Mouse (Mus musculus) stomach, postnatal 0 days (tissue): ENCODE data around the gene Camk2n1. TPM values are rescaled to one million over a fixed set of nuclear protein-coding genes. Genes with fewer than 3 reads are reported as not detected.

Source experiments
- ATAC-seq: fragments of 200-750 bp; cut with Nextera tagmentation; 2 replicates; pipeline ENCODE4 v1.8.0; 2017; ENCODE audit not compliant: low FRiP score, low TSS enrichment
- DNase-seq: peaks from one replicate; pipeline ENCODE4 v3.0.0-alpha.2; 2016; ENCODE audit warnings: low spot score
- H3K27ac ChIP-seq: fragments of 300-500 bp; sonication (generic); replicated peaks from 2 replicates; pipeline ENCODE4 v1.5.1; 2014; ENCODE audit warnings: mild to moderate bottlenecking, control low read depth
- H3K27me3 ChIP-seq: fragments of 300-500 bp; sonication (generic); 2 replicates; pipeline ENCODE4 v1.6.1; 2014; ENCODE audit warnings: low read length; ENCODE audit not compliant: control insufficient read depth, insufficient read depth
- H3K36me3 ChIP-seq: fragments of 300-500 bp; sonication (generic); 2 replicates; pipeline ENCODE4 v1.6.1; 2014; ENCODE audit warnings: low read length, mixed read lengths; ENCODE audit not compliant: control insufficient read depth, insufficient read depth
- H3K4me1 ChIP-seq: fragments of 300-500 bp; sonication (generic); replicated peaks from 2 replicates; pipeline ENCODE4 v1.6.1; 2014; ENCODE audit warnings: antibody characterized with exemption; ENCODE audit not compliant: control insufficient read depth, insufficient read depth
- H3K4me2 ChIP-seq: fragments of 300-500 bp; sonication (generic); replicated peaks from 2 replicates; pipeline ENCODE4 v1.6.1; 2014; ENCODE audit warnings: low read depth, mild to moderate bottlenecking, control low read depth, moderate library complexity
- H3K4me3 ChIP-seq: fragments of 300-500 bp; sonication (generic); 2 replicates; pipeline ENCODE4 v1.5.1; 2014; ENCODE audit warnings: low read depth, low read length, control low read depth
- H3K9ac ChIP-seq: fragments of 300-500 bp; sonication (generic); 2 replicates; pipeline ENCODE4 v1.6.1; 2014; ENCODE audit warnings: mild to moderate bottlenecking, low read length, control low read depth, mixed read lengths
- H3K9me3 ChIP-seq: fragments of 300-500 bp; sonication (generic); 2 replicates; pipeline ENCODE4 v1.6.1; 2016; ENCODE audit warnings: low read length; ENCODE audit not compliant: control insufficient read depth
- CTCF ChIP-seq: IDR thresholded peaks from 2 replicates; pipeline ENCODE4 v1.5.1; 2016; ENCODE audit warnings: antibody characterized with exemption, low read depth, mild to moderate bottlenecking, moderate library complexity
- EP300 ChIP-seq: optimal IDR thresholded peaks from 2 replicates; pipeline ENCODE3; 2016; ENCODE audit warnings: antibody characterized with exemption
- WGBS: fragments of 180-500 bp; shearing (Covaris S2); extraction: QIAGEN DNeasy Blood & Tissue Kit; methylation state at CpG from one replicate; pipeline ENCODE4 v1.1.7; 2014; 5-methylcytosine and 5-hydroxymethylcytosine counted together
- polyA plus RNA-seq: library from polyadenylated mRNA; unstranded; fragments of >200 nt; fragmentation: Nextera tagmentation; extraction: Ambion mirVana; gene quantifications from 2 replicates; pipeline ENCODE4 v1.2.1, GENCODE M21; 2015

Camk2n1 gene
- polyA plus RNA-seq, 1 experiment from 2014 or later = 4.5 TPM

DNA sequence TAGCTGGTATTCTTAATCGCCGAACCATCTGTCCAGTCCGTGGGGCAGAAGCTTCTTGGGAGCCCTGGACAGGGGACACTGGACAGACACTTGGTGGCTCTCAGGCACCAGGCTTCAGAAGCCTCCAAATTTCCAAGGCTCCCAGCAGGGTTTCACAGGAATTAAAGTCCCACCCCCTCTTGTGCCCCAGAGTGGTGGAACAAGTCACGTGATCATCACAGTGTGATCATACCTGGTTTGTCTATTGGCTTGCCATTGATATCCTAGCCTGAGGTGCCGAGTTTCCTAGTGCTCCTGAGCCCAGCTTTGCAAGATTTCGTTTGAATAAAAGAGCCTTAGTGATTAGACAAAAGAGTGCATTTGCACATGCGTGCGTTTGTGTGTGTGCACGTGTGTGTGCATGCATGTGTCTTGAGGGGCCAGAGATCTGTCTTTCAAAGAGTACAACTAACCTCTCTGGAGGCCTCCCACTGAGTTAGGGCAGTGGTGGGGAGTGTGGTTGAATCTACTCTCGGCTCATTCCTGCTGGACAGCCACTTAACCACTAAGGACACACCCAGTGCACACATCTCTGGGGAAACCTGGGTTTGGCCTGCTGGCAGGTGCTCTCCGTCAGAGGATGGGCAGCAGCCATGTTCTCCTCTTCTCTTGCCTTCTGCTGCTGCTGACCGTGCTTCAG is 4.3 kb upstream of the Camk2n1 start:
- H3K27me3 ChIP-seq = no peaks in the 10 kb centered on the region
- DNase-seq (no peak), ATAC-seq (no peak)
- no peak overlapping the region for H3K27ac ChIP-seq
- TF ChIP-seq CTCF (no peak), EP300 (no peak)
- peaks cover 3% of the 10 kb centered on the region; the same call in 1 of the 2 replicates for H3K4me1 ChIP-seq
- H3K36me3 ChIP-seq = no peaks in the 10 kb centered on the region
- WGBS = 60% methylated on average over 12 of the region's 12 CpGs
- H3K9me3 ChIP-seq = no peaks in the 10 kb centered on the region
- no peak overlapping the region for H3K9ac ChIP-seq
- H3K4me3 ChIP-seq = no peak overlapping the region
- no peak overlapping the region for H3K4me2 ChIP-seq

DNA sequence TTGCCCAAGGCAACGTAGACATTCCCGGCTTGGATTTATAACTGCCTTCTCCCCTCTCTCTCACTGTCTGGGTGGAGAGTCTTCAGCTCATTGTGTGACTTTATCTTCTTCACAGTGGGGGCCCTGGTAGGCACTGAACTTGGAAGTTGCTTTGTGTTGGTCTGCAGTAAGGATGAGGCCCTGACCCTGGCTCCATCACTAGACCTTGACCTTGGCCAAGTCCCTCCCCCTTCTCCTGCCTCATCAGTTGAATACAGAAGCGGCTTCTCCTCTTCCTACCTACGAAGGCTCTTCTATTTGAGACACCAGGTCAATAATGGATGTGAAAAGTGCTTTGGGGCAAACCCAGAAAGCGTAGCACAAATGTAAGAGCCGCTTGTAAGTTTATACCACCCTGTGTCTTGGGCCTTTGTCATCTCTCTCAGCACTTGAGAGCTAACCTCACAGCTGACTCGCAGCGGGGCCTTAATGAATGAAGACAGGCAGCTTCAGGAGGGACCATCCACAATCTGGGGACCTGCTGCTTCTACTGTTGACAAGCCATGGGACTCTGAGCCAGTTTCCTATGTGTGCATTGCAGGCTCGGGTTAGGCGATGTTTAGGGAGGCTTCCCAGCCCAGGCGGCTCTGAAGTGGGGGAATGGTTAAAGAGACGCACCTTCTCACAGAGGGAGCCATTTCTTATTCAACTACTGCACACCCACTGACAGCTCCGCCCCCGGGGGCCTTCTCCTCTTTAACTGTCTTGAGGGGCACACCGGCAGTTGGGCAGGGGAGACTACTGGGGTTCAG is 1.6 kb upstream of the Camk2n1 start:
- no peak for ATAC-seq
- TF ChIP-seq EP300 (no peak), CTCF (no peak)
- no peaks in the 10 kb centered on the region for H3K27me3 ChIP-seq

DNA sequence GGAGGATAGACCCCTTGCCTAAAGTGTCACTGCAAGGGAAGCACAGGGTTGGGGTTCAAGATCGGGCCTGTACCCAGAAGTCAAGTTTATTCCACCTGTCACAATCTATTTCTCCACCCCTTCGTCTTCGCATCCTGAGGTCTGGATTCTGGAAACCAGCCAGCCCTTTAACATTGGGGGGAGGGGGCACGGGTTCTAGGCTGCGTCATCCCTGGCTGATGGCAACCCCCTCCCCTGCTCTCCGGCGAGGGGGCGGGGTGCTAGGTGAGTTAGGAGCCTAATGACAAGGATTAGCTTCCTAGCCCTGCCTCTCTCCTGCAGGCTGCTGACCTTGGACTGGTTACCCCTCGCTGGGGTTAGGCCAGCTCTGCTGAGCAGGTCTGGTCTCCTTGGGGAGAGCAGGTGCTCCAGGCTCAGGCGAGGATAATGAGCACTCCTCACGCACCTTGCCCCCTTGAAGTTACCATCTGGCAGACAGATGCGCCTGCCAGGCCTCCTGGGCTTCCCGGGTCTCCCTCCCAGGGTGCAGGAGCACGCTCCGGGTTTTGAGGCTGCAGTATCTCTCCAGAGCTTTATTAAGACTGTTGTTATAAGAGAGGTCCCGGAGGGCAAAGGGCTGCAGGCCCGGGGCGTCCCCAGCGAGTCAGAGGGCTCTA is 889 bp upstream of the Camk2n1 start:
- H3K27me3 ChIP-seq = no peaks in the 10 kb centered on the region
- WGBS = 20% methylated on average over 19 of the region's 19 CpGs
- peak; percentile 36 for DNase-seq

More for the DNA sequence above, 1.6 kb upstream of the Camk2n1 start:
- Histone ChIP-seq H3K9me3 (no peaks in the 10 kb centered on the region), H3K27ac (no peak overlapping the region), H3K9ac (no peak overlapping the region), H3K36me3 (no peaks in the 10 kb centered on the region), H3K4me1 (peaks cover 3% of the 10 kb centered on the region; the same call in 1 of the 2 replicates), H3K4me2 (no peak overlapping the region), H3K4me3 (no peak overlapping the region)
- no peak for DNase-seq
- 55% methylated on average over 15 of the region's 15 CpGs for WGBS

DNA sequence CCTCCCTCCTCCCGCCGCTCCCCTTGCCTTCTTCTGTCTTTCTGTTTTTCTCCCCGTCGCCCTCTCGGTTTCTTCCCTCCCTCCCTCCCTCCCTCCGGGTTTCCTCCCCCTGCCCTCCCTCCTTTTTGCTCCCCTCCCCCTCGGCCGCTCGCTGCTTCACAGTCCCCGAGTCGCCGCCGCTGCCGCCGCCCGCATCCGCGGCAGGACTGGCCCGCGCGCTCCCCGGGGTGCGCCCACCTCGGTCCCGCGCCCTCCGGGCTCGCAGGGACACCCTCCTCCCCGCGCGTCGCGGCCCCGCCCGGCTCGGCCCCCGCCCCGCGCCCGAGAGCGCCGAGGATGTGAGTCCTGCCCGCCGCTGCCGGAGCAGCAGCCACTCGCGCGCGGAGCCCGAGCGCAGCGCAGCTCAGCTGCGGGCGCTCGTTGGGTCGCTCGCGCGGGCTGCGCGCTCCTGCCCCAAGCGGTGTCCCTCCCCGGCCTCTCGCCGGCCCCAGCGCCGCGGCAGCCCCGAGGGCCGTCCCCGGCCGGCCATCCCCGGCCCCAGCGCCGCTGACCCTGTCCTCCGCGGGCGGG is 542 bp downstream of the Camk2n1 start:
- H3K9ac ChIP-seq = peak overlapping the region; percentile 86
- H3K36me3 ChIP-seq = no peaks in the 10 kb centered on the region
- peak overlapping the region; percentile 92 for H3K27ac ChIP-seq
- DNase-seq (peak; percentile 79), ATAC-seq (peak; percentile 46)
- H3K9me3 ChIP-seq = no peaks in the 10 kb centered on the region
- TF ChIP-seq CTCF (no peak), EP300 (no peak)
- H3K4me3 ChIP-seq = peak overlapping the region; percentile 82
- WGBS = 1% methylated on average over 57 of the region's 78 CpGs
- H3K27me3 ChIP-seq = no peaks in the 10 kb centered on the region
- peaks cover 3% of the 10 kb centered on the region; the same call in 1 of the 2 replicates for H3K4me1 ChIP-seq
- H3K4me2 ChIP-seq = peak overlapping the region; percentile 86

More for the DNA sequence above, 889 bp upstream of the Camk2n1 start:
- peaks cover 3% of the 10 kb centered on the region; the same call in 1 of the 2 replicates for H3K4me1 ChIP-seq
- H3K9ac ChIP-seq = peak overlapping the region; percentile 86; the same call in 1 of the 2 replicates
- no peak for ATAC-seq
- peak overlapping the region; percentile 82 for H3K4me3 ChIP-seq
- H3K27ac ChIP-seq = peak overlapping the region; percentile 92
- H3K4me2 ChIP-seq = peak overlapping the region; percentile 86
- H3K36me3 ChIP-seq = no peaks in the 10 kb centered on the region
- no peaks in the 10 kb centered on the region for H3K9me3 ChIP-seq
- TF ChIP-seq EP300 (no peak), CTCF (no peak)

DNA sequence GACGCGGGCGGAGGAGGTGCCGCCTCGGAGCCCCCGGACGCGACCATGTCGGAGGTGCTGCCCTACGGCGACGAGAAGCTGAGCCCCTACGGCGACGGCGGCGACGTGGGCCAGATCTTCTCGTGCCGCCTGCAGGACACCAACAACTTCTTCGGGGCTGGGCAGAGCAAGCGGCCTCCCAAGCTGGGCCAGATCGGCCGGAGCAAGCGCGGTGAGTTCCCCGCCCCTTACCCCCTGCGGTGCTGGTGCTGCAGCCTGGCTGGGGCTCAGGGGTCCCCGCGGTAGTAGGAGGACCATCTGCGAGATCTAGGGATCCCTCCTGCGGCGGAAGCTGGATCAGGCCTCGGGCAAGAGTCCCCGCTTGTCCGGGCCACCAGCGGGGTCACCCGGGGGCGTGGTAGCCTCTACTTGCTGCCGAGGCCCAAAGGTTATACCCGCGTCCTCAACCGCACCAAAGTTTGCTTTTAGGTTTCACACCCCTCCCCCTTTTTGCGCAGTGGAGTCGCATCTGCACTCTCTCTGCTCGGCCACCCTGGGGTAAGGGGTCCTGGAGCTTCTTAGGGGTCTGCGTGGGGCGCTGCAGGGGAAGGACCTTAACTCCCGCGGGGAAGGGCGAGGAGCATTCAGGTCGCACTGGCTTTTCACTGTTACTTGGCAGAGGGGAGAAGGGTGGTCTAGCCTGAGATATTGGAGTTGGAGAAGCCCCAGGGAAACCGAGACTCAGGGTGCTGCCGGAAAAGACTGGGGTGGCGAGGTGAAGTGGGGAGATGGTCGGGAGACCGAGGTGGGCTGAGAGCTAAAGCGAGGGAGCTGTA is 1.2 kb downstream of the Camk2n1 start:
- H3K9me3 ChIP-seq = no peaks in the 10 kb centered on the region
- TF ChIP-seq EP300 = no peak
- WGBS = 1% methylated on average over 51 of the region's 58 CpGs
- peak; percentile 51 for DNase-seq
- H3K27ac ChIP-seq = peak overlapping the region; percentile 92
- H3K4me2 ChIP-seq = peak overlapping the region; percentile 86
- H3K4me1 ChIP-seq = peaks cover 3% of the 10 kb centered on the region; the same call in 1 of the 2 replicates
- H3K4me3 ChIP-seq = peak overlapping the region; percentile 82
- peak; percentile 16; the same call in 1 of the 2 replicates for ATAC-seq
- no peaks in the 10 kb centered on the region for H3K27me3 ChIP-seq
- H3K36me3 ChIP-seq = no peaks in the 10 kb centered on the region
- peak overlapping the region; percentile 86 for H3K9ac ChIP-seq
